Mouse (Mus musculus) regulatory T cell (primary cell): Measurements from ENCODE around the gene 4930467E23Rik.
"Not testable (repeated sequence)": the region's sequence is repeated elsewhere in the genome, so short reads cannot be mapped to it uniquely, and the experiment has no call there.

Experiments
- in situ Hi-C: fragments of 300-600 bp; cut with MboI, MseI; formaldehyde crosslinking; loops from one replicate; pipeline ENCODE4 v1.15.1; 2025; ENCODE audit warnings: high pct_unique_total_duplicates

Gene 4930467E23Rik

GRCm38 (mm10) chr8:19729276-19729675 lies at the start of gene 4930467E23Rik:
Gene 4930467E23Rik, plus strand, starts transcription at chr8:19729576.
- in situ Hi-C loops: not testable (repeated sequence)

DNA sequence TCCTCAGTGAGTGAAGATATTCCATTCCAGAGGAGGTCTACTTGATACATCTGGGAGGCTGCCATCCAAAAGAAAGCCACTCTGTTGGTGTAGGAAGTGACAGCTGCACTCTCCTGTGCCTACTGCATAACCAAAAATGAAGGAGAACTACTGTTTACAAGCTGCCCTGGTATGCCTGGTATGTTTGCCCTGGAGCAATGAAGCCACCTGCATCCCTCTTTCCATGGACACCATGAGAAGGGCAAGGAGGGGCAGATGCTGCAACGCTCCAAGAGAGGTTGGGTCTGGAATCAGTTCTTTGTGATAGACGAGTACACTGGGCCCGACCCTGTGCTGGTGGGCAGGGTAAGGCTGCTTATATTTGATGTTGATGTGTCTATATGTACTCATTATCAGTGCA lies 47.1 kb upstream of the 4930467E23Rik start:
- in situ Hi-C loops: loop anchor here (5.0 kb wide), 1 partner anchor 600 kb away; no protein-coding TSS in a partner anchor

- in situ Hi-C loops: loop anchor here (5.0 kb wide), 3 partner anchors 97 to 887 kb away; no protein-coding TSS in a partner anchor
Observed at GRCm38 (mm10) chr8:19685476-19685875, 43.9 kb upstream of the 4930467E23Rik start.

GRCm38 (mm10) chr8:19688802-19689525 lies 40.4 kb upstream of the 4930467E23Rik start:
- in situ Hi-C loops: loop anchor here (5.0 kb wide), 3 partner anchors 93 to 883 kb away; no protein-coding TSS in a partner anchor

GRCm38 (mm10) chr8:19689745-19690144 lies 39.6 kb upstream of the 4930467E23Rik start:
- in situ Hi-C loops: loop anchor here (5.0 kb wide), 3 partner anchors 93 to 883 kb away; no protein-coding TSS in a partner anchor

- in situ Hi-C loops: not testable (repeated sequence)
Observed at GRCm38 (mm10) chr8:19691421-19691820, 38.0 kb upstream of the 4930467E23Rik start.

DNA sequence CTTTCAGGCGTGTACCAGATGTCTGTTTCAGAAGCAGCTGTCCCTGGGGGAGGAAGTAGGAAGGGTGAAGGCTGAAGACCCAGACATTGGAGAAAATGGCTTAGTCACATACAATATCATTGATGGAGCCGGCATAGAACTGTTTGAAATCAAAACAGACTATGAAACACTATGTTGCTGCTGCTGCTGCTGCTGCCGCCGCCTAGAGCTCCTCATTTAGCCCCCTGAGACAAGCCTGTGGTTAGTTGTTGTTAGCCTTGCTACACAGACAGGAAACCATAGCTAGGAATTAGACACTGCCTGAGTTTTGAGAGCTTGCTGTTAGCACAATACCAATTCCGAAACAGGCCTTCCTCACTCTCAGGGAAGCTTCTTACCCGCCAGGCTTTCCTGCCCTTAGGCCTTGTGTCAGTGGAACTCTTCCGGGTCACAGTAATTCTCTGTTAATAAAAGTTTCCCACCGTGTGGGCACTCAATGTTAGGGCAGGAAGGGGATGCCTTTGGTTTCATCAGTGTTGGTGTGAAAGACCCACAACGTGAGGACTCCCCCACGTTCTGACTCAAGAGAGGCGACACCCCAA lies 31.8 kb upstream of the 4930467E23Rik start:
- in situ Hi-C loops: not testable (repeated sequence)

GRCm38 (mm10) chr8:19698123-19698522 lies 31.3 kb upstream of the 4930467E23Rik start:
- in situ Hi-C loops: not testable (repeated sequence)

GRCm38 (mm10) chr8:19698722-19699121 lies 30.7 kb upstream of the 4930467E23Rik start:
- in situ Hi-C loops: not testable (repeated sequence)

GRCm38 (mm10) chr8:19701326-19701725 lies 28.1 kb upstream of the 4930467E23Rik start:
- in situ Hi-C loops: loop anchor here (5.0 to 10.0 kb wide), 4 partner anchors 456 to 1113 kb away; no protein-coding TSS in a partner anchor

DNA sequence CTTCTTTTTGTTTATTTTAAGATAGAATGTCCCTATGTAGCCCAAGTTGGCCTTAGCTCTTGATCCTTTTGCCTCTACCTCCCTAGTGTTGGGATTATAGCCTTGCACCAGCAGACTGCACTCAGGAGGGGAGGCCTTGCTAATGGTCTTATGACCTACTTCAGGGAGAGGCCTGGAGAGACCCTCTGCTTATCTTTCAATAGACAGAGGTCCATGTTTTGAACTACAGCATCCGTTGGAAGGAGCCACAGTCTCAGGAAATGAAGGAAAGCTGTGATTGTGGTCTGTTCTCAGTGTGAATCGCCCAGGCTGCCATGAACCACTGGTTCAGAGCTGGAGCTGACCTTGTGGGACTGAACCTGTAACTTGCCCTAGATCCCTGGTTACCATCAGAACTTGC lies 27.1 kb upstream of the 4930467E23Rik start:
- in situ Hi-C loops: loop anchor here (5.0 to 10.0 kb wide), 4 partner anchors 455 to 1113 kb away; no protein-coding TSS in a partner anchor

- in situ Hi-C loops: loop anchor here (5.0 to 10.0 kb wide), 4 partner anchors 454 to 1112 kb away; no protein-coding TSS in a partner anchor
Observed at GRCm38 (mm10) chr8:19702972-19703709, 26.2 kb upstream of the 4930467E23Rik start.

GRCm38 (mm10) chr8:19703906-19704305 lies 25.5 kb upstream of the 4930467E23Rik start:
- in situ Hi-C loops: loop anchor here (5.0 to 10.0 kb wide), 4 partner anchors 453 to 1111 kb away; no protein-coding TSS in a partner anchor

GRCm38 (mm10) chr8:19704441-19705215 lies 24.7 kb upstream of the 4930467E23Rik start:
- in situ Hi-C loops: loop anchor here (5.0 to 10.0 kb wide), 4 partner anchors 453 to 1110 kb away; no protein-coding TSS in a partner anchor

GRCm38 (mm10) chr8:19705216-19705600 lies 24.2 kb upstream of the 4930467E23Rik start:
- in situ Hi-C loops: loop anchor here (10.0 kb wide), 1 partner anchor 1110 kb away; no protein-coding TSS in a partner anchor

DNA sequence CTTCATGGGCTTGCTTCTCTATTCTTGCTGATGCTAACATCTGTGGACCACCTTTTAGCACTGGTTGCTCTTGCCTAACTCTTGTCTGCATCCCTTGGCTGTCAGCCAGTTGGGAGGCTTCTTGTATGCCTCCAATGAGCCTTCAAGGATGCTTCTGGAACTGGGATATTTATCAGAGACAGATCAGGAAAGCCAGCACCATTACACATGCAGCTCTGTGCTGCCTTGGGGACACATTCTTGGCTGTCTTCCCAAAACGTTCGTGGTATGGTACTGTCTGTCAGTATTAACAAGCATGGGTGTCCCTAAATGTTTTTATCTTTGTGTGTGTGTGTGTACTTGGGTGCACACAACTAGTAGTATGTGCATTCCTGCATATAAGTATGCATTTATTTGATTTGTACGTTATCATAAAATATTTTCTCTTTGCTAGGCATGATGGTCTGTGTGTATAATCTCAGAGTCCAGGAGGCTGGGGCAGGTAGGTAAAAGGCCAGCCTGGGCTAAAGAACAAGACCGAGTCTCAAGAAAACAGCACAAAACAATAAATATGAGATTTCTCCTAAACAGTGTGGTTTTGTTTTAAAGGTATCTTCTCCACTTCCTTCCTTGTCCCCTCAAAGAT lies 23.2 kb upstream of the 4930467E23Rik start:
- in situ Hi-C loops: loop anchor here (10.0 kb wide), 1 partner anchor 1109 kb away; no protein-coding TSS in a partner anchor

GRCm38 (mm10) chr8:19706918-19707760 lies 22.2 kb upstream of the 4930467E23Rik start:
- in situ Hi-C loops: loop anchor here (10.0 kb wide), 1 partner anchor 1108 kb away; no protein-coding TSS in a partner anchor

DNA sequence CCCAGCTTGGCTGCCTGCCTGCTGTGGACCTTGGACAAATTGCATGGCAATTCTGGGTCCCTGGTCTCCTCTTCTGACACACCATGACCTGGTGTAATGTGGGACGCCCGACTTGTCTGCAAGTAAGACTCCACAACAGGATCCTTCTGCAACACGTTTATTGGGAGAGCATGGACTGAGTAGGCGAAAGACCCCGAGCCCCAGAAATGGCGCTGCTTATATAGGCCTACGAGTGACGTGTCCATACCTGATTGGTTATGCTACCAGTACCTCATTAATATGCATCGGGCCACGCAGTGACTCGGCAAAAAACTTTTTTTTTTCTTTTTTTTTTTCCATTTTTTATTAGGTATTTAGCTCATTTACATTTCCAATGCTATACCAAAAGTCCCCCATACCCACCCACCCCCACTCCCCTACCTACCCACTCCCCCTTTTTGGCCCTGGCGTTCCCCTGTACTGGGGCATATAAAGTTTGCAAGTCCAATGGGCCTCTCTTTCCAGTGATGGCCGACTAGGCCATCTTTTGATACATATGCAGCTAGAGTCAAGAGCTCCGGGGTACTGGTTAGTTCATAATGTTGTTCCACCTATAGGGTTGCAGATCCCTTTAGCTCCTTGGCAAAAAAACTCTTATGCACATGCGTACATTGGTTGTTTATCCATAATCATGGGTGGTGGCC lies 21.5 kb upstream of the 4930467E23Rik start:
- in situ Hi-C loops: loop anchor here (10.0 kb wide), 1 partner anchor 1107 kb away; no protein-coding TSS in a partner anchor
